Mouse (Mus musculus) forebrain, embryonic 15.5 days (tissue): ENCODE results near the gene Auh. TPM values are rescaled to one million over a fixed set of nuclear protein-coding genes. Genes with fewer than 3 reads are reported as not detected.

Experiments
- ATAC-seq: fragments of 200-750 bp; cut with Nextera tagmentation; replicated peaks from 2 replicates; pipeline ENCODE4 v1.8.0; 2017; ENCODE audit warnings: mild to moderate bottlenecking, moderate TSS enrichment, moderate library complexity
- H3K27ac ChIP-seq: fragments of 300-500 bp; sonication (generic); replicated peaks from 2 replicates; pipeline ENCODE4 v1.5.1; 2015; ENCODE audit warnings: mild to moderate bottlenecking, inconsistent platforms
- H3K27me3 ChIP-seq: fragments of 300-500 bp; sonication (generic); 2 replicates; pipeline ENCODE4 v1.6.1; 2015; ENCODE audit warnings: inconsistent platforms
- H3K36me3 ChIP-seq: fragments of 300-500 bp; sonication (generic); 2 replicates; pipeline ENCODE4 v1.6.1; 2015; ENCODE audit warnings: mild to moderate bottlenecking, inconsistent platforms
- H3K4me1 ChIP-seq: fragments of 300-500 bp; sonication (generic); 2 replicates; pipeline ENCODE4 v1.6.1; 2015; ENCODE audit warnings: inconsistent platforms
- H3K4me2 ChIP-seq: fragments of 300-500 bp; sonication (generic); replicated peaks from 2 replicates; pipeline ENCODE4 v1.6.1; 2015; ENCODE audit warnings: mild to moderate bottlenecking, inconsistent platforms
- H3K4me3 ChIP-seq: fragments of 300-500 bp; sonication (generic); 2 replicates; pipeline ENCODE4 v1.5.1; 2015; ENCODE audit warnings: mild to moderate bottlenecking, inconsistent platforms
- H3K9ac ChIP-seq: fragments of 300-500 bp; sonication (generic); replicated peaks from 2 replicates; pipeline ENCODE4 v1.6.1; 2015; ENCODE audit warnings: mild to moderate bottlenecking, inconsistent platforms
- H3K9me3 ChIP-seq: fragments of 300-500 bp; sonication (generic); 2 replicates; pipeline ENCODE4 v1.6.1; 2016; ENCODE audit warnings: inconsistent platforms
- WGBS: fragments of 180-500 bp; shearing (Covaris S2); methylation state at CpG from one replicate; pipeline ENCODE4 v1.1.7; 2015; ENCODE audit warnings: mixed read lengths; 5-methylcytosine and 5-hydroxymethylcytosine counted together
- polyA plus RNA-seq: library from polyadenylated mRNA; unstranded; fragments of >200 nt; fragmentation: Nextera tagmentation; extraction: Ambion mirVana; gene quantifications from 2 replicates; pipeline ENCODE4 v1.2.1, GENCODE M21; 2015

The Auh gene
- polyA plus RNA-seq, 1 experiment from 2014 or later: 62.8 TPM

DNA sequence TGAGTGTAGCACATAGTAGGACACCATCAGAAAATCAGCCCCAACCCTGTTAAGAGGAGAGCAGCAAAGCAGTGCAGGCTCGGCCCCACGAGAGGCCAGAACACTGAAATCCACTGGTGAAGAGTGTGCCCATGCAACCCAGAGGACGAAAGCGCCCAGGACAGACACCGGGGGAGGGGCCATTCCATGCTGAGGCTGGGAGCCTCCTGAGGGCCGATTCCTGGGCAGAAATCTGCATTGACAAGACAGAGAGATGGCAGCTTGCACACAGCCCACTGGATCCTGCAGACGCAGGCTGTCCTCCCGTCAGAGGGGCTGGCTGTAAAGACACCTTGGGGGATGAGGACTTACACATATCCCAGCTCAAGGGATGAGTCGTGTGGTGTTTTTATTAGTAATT, 104.7 kb downstream of the Auh start:
- H3K27me3 ChIP-seq: no peaks in the 10 kb centered on the region
- 73% methylated on average over 9 of the region's 9 CpGs for WGBS
- H3K9ac ChIP-seq: no peak overlapping the region
- H3K4me3 ChIP-seq: no peak overlapping the region
- H3K4me2 ChIP-seq: no peak overlapping the region
- H3K27ac ChIP-seq: no peak overlapping the region
- H3K4me1 ChIP-seq: peaks cover 15% of the 10 kb centered on the region
- H3K36me3 ChIP-seq: no peaks in the 10 kb centered on the region
- H3K9me3 ChIP-seq: no peaks in the 10 kb centered on the region
- no peak for ATAC-seq

DNA sequence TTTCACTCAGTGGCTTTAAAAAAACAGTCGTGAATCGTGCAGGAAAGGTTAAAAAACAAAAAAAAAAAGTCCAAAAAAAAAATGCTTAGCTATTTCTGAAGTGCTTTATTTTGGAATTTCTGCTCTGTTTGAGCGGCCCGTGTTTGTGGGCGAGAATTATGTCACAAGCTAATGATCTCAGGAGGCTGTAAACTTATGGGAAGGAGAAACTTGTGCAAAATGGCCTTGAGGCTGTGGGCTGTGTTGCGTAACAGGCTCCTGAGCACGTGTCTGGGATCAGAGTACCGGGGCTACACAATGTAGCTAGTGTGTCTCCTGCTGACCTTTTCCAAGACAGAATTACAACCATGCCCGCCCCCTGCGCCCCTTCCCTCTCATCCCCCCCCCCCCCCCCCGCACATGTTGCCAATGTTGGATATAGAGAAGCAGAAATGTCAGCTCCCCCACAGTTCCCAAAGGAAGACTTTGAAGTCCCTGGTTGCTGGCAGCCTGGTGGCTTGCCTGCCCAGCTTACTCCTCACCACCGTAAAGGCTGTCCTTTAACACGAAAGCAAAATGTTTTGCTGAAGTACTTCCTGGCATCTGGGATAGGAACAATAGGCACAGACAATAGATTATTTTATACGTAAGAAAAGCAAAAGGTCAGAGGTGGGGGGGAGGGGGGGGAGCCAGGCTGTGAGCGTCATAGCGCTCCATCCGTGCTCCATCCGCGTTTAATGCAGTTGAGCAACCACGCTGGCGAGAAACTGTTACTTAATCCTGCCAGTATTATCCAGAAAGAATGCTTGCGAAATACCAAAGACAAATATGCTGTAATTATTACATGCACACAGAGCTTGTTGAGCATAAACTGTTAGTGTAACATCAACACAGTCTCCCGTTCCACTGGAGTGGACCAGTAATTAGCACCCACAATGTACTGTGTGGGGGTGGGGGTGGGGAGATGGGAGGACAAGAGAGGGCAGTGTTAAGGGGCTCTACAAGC, 107.0 kb downstream of the Auh start:
- peak; percentile 53 for ATAC-seq
- Histone ChIP-seq H3K36me3 (no peaks in the 10 kb centered on the region), H3K4me2 (peak overlapping the region; percentile 19; the same call in 1 of the 2 replicates), H3K4me1 (peaks cover 30% of the 10 kb centered on the region), H3K27ac (no peak overlapping the region), H3K4me3 (no peak overlapping the region), H3K9me3 (no peaks in the 10 kb centered on the region), H3K27me3 (no peaks in the 10 kb centered on the region), H3K9ac (0 out of 2 replicates have a peak overlapping the region, but pooled peaks have one; percentile 6)
- whole genome bisulfite sequencing: 12% methylated on average over 22 of the region's 23 CpGs

DNA sequence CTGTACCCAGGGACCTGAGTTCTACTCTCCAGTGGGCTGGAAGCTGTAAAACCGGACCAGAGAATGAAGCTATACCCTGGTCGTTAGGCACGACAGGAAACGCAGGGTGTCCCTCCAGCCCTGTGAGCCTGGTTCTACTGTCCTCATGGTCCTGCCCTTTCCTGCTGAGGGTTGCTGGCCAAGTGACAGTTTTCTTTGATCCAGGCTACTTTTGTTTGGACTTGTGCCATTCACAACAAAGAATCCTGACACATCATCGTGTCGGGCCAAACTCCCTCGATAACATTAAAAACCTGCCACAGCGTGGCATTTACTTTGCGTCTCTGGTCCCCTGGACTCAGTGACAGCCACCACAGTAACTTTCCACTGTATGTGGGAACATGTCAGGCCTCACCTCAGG, 107.9 kb downstream of the Auh start:
- Histone ChIP-seq H3K9ac (no peak overlapping the region), H3K9me3 (no peaks in the 10 kb centered on the region), H3K27ac (no peak overlapping the region), H3K4me1 (peaks cover 30% of the 10 kb centered on the region), H3K4me3 (no peak overlapping the region), H3K27me3 (no peaks in the 10 kb centered on the region), H3K4me2 (no peak overlapping the region), H3K36me3 (no peaks in the 10 kb centered on the region)
- 39% methylated on average over 9 of the region's 9 CpGs for WGBS
- ATAC-seq: no peak

DNA sequence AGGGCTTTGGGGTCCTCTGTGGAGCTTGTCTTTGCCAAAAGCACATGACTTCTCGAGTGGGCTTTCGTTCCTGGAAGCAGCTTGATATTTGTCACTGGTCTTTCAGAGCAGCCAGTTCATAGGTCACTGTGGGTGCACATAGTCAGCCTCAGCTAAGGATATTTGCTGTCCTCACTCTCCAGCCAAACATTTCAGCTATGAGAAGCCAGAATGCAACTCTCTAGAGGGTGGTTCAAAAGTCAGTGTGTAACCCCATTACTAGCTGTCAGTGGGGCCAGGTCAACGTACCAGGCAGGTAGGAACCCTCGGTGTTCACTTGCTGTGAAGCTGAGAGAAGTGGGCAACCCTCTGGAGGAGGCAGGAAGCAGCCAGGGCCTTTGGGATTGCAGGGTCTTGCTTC, 109.6 kb downstream of the Auh start:
- Histone ChIP-seq H3K9ac (no peak overlapping the region), H3K27me3 (no peaks in the 10 kb centered on the region), H3K36me3 (no peaks in the 10 kb centered on the region), H3K27ac (no peak overlapping the region), H3K4me3 (no peak overlapping the region), H3K4me1 (peaks cover 30% of the 10 kb centered on the region), H3K4me2 (no peak overlapping the region), H3K9me3 (no peaks in the 10 kb centered on the region)
- 88% methylated on average over 4 of the region's 4 CpGs for WGBS
- ATAC-seq: no peak

DNA sequence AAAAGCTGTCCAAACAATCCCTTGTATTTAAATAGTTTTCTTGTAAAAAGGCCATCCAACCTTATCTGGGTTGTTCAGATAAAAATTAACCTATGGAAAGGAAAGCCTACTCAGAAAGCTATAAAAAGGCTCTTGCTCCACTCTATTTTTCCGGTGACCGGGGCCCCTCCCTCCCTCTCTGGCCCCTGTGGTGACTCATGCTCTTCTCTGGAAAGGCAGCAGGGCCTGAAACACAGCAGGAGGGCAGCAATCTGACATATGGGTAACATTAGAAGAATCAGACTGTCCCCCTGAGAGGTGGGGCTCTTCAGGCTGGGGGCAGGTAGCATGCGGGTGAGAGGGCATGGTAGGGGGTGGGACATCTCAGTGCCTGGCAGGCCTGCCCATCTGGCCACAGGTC, 110.7 kb downstream of the Auh start:
- Histone ChIP-seq H3K4me2 (no peak overlapping the region), H3K36me3 (no peaks in the 10 kb centered on the region)

DNA sequence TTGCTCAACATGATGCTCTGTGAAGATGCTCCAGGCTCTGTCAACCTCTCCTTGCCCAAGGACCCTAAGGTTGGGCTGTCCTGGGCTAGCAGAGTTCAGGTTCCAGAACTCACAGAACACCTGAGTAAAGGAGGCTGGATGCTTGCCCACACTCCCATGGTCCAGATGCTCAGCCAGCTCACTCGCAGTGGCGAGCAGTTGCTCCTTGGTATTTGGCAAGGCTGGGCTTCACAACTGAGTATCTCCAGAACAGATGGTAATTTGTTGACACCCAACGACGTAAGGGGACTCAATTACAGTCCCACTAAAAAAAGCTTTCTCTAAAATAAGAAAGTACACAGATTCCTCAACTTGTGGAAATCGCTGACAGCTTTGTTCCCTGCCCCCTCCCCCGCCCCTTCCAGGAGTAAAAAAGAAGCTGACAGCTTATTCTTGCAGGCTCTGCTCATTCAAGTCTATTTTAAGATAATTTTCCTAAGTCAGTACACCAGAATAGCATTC, 111.4 kb downstream of the Auh start:
- ATAC-seq: peak; percentile 51
- no peak overlapping the region for H3K4me2 ChIP-seq
- peaks cover 30% of the 10 kb centered on the region for H3K4me1 ChIP-seq
- H3K27me3 ChIP-seq: no peaks in the 10 kb centered on the region
- H3K36me3 ChIP-seq: no peaks in the 10 kb centered on the region
- no peak overlapping the region for H3K9ac ChIP-seq
- WGBS: 41% methylated on average over 6 of the region's 6 CpGs
- peak overlapping the region; percentile 68 for H3K27ac ChIP-seq
- no peaks in the 10 kb centered on the region for H3K9me3 ChIP-seq
- no peak overlapping the region for H3K4me3 ChIP-seq

More for the DNA sequence above, 110.7 kb downstream of the Auh start:
- H3K4me3 ChIP-seq: no peak overlapping the region
- peak overlapping the region; percentile 68 for H3K27ac ChIP-seq
- peaks cover 30% of the 10 kb centered on the region for H3K4me1 ChIP-seq
- no peak for ATAC-seq
- H3K9ac ChIP-seq: no peak overlapping the region
- no peaks in the 10 kb centered on the region for H3K27me3 ChIP-seq
- 37% methylated on average over 3 of the region's 3 CpGs for WGBS
- H3K9me3 ChIP-seq: no peaks in the 10 kb centered on the region

DNA sequence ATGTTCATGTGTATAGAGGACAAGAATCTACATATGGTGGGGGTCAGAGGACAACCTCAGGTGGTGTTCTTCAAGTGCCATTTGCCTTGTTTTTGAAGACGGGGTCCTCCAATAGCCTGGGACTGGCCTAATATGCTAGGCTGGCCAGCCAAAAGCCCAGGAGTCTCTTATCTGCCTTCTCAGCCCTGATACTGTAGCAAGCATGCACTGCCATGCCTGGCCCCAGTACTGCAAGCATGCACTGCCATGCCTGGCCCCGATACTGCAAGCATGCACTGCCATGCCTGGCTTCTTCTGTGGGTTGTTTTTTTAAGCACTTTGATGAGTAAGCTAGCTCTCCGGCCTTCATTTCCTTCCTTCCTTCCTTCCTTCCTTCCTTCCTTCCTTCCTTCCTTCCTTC, 115.7 kb downstream of the Auh start:
- Histone ChIP-seq H3K27ac (no peak overlapping the region), H3K4me2 (no peak overlapping the region), H3K9ac (no peak overlapping the region), H3K27me3 (no peaks in the 10 kb centered on the region), H3K9me3 (no peaks in the 10 kb centered on the region), H3K36me3 (no peaks in the 10 kb centered on the region), H3K4me1 (peaks cover 16% of the 10 kb centered on the region), H3K4me3 (no peak overlapping the region)
- 89% methylated on average over 3 of the region's 3 CpGs for WGBS
- ATAC-seq: no peak

DNA sequence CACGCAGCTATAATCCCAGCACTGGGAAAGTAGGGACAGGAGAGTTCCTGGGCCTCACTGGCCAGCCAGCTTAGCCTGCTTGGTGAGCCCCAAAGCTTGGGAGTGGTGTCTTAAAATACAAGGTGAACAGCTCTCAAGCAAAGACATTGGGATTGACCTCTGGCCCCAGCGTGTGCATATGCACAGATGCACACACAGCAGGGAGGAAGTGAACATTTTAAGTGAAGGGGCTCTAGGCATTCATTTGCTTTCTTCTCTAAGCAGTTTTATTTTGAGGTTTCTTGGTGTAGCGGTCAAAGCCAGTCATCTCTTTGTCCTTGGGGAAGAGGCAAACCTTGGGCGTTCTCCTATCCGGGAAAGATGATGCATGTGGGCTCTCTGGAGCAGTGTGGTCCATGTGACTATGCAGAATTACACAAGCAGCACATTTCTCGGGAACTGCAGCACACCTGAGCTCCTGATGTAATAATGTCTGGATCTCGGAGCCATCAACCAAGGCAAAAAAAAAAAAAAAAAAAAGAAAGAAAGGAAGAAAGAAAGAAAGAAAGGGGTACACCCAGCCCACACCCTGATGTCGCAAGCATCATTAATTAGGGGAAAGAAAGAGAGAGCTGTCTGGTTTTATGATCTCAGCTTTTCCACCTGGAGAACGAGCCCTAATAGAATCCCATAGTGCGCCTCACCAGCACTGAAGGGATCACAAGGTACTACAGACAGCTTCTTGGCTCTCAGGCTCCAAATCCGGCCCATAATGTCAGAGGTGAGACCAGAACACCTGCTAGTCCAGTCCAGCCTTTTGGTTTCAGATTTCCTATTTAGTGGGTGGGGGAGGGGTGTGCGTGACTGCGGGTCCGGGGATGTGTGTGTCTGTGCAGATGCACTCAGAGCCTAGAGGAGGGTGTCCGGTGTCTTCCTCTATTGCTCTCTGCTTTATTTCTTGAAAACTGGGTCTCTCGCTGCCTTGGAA, 116.6 kb downstream of the Auh start:
- no peaks in the 10 kb centered on the region for H3K9me3 ChIP-seq
- H3K27ac ChIP-seq: no peak overlapping the region
- H3K36me3 ChIP-seq: no peaks in the 10 kb centered on the region
- H3K4me3 ChIP-seq: no peak overlapping the region
- 78% methylated on average over 16 of the region's 16 CpGs for WGBS
- ATAC-seq: no peak
- H3K27me3 ChIP-seq: no peaks in the 10 kb centered on the region
- no peak overlapping the region for H3K9ac ChIP-seq
- H3K4me2 ChIP-seq: no peak overlapping the region
- H3K4me1 ChIP-seq: peaks cover 9% of the 10 kb centered on the region

DNA sequence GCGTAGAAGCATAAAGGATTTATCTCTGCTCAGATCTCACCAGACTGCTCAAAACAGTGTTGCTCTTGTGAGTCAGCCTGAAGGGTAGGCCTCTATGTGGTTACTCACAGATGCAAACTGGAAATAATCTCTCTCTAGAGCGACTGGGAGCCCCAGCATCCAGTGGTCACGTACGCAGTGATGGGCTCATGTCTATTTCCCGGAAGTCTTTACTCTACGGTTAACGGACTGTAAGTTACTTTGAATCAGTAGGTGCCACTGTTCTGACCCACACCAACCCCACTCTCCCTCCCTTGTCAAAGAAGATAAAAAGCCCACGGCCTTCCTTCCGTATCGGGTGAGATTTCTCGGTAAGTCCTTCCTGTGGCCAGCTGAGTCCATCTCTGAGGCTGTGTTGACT, 121.8 kb downstream of the Auh start:
- 90% methylated on average over 11 of the region's 11 CpGs for WGBS
- Histone ChIP-seq H3K4me2 (no peak overlapping the region), H3K36me3 (no peaks in the 10 kb centered on the region), H3K27me3 (no peaks in the 10 kb centered on the region), H3K4me1 (peaks cover 17% of the 10 kb centered on the region), H3K9me3 (no peaks in the 10 kb centered on the region), H3K4me3 (no peak overlapping the region), H3K27ac (no peak overlapping the region), H3K9ac (no peak overlapping the region)
- no peak for ATAC-seq

DNA sequence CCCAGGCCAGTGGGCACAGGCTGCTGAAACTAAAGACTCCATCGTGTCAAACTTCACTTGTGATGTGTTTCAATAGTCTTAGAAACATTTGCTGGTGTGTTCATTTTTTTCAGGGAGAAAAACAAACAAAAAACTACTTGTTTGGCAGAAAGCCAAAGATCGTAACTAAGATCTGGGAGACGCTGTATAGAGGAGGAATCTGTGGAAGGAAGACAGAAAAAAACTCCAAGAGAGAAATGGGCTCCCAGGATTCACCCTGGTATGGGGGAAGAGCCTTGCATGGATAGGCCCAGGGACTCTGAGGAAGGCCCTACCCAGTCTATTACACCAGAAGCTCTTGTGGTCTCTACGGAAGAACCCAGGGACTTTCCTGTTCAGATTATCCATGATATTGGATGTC, 123.5 kb downstream of the Auh start:
- H3K9ac ChIP-seq: no peak overlapping the region
- H3K27me3 ChIP-seq: no peaks in the 10 kb centered on the region
- no peak for ATAC-seq
- 19% methylated on average over 4 of the region's 4 CpGs for WGBS
- no peak overlapping the region for H3K4me2 ChIP-seq
- peaks cover 17% of the 10 kb centered on the region for H3K4me1 ChIP-seq
- H3K4me3 ChIP-seq: no peak overlapping the region
- H3K27ac ChIP-seq: no peak overlapping the region
- no peaks in the 10 kb centered on the region for H3K9me3 ChIP-seq
- no peaks in the 10 kb centered on the region for H3K36me3 ChIP-seq

DNA sequence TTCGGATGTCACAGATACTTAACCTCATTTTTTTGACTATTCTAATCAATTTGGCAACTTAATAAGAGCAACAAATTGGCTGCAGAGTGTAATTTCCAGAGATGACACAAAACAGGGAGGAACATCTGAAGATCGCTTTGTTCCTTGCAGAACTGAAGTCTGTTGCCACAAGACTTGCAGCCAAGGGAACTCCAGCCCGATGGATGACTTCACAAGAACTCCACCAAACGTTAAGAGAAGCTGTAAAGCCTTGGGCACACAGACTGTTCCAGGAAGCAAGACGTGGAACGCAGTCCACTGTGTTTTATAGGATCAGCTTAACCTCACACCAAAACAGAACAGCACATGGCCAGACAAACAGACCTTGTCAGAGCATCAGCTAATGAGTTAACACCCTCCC, 123.9 kb downstream of the Auh start:
- 53% methylated on average over 6 of the region's 6 CpGs for WGBS
- no peaks in the 10 kb centered on the region for H3K27me3 ChIP-seq
- H3K36me3 ChIP-seq: no peaks in the 10 kb centered on the region
- peaks cover 17% of the 10 kb centered on the region for H3K4me1 ChIP-seq
- no peak for ATAC-seq
- no peaks in the 10 kb centered on the region for H3K9me3 ChIP-seq
- H3K4me3 ChIP-seq: no peak overlapping the region
- no peak overlapping the region for H3K9ac ChIP-seq
- H3K4me2 ChIP-seq: no peak overlapping the region
- H3K27ac ChIP-seq: no peak overlapping the region

DNA sequence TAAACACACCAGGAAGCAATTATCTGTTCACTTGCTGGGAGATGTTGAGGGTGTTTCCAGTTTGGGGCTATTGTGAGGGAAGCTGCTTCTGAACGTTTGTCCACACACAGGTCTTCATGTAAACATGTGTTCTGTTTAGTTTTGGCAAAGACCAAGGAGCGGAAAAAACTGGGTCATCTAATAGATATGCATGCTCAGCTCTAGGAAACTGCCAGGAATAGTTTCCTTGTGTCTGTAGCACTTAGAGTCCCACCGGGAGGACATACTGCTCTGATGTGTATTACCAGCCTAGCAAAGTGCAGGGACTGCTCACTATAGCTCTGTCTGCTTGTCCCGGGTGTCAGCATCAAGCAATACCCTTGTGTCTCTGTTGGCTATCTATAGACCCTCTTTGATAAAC, 127.0 kb downstream of the Auh start:
- no peak overlapping the region for H3K27ac ChIP-seq
- no peak overlapping the region for H3K4me2 ChIP-seq
- H3K36me3 ChIP-seq: no peaks in the 10 kb centered on the region
- WGBS: 84% methylated on average over 4 of the region's 4 CpGs
- H3K4me3 ChIP-seq: no peak overlapping the region
- no peaks in the 10 kb centered on the region for H3K27me3 ChIP-seq
- H3K9ac ChIP-seq: no peak overlapping the region
- peaks cover 10% of the 10 kb centered on the region for H3K4me1 ChIP-seq
- no peaks in the 10 kb centered on the region for H3K9me3 ChIP-seq
- no peak for ATAC-seq
